Mouse (Mus musculus) heart, adult 2 months (tissue): ENCODE measurements around the gene Agap1. TPM values are rescaled to one million over a fixed set of nuclear protein-coding genes. Genes with fewer than 3 reads are reported as not detected.

Experiments used
- DNase-seq, 2 experiments: peaks; one replicate each; pipeline ENCODE4 v3.0.0; 2021
- H3K27ac ChIP-seq: fragments of 200-600 bp; 2 replicates; pipeline ENCODE4 v1.8.1; 2022
- H3K27me3 ChIP-seq: fragments of 200-500 bp; 2 replicates; pipeline ENCODE4 v1.6.1; 2012; ENCODE audit warnings: mild to moderate bottlenecking, low read length, inconsistent platforms, mixed read lengths; ENCODE audit not compliant: control insufficient read depth, insufficient read depth
- H3K36me3 ChIP-seq: fragments of 200-500 bp; 2 replicates; pipeline ENCODE4 v1.6.1; 2012; ENCODE audit warnings: low read length, inconsistent platforms; ENCODE audit not compliant: control insufficient read depth, insufficient read depth
- H3K4me1 ChIP-seq: fragments of 200-500 bp; 2 replicates; pipeline ENCODE4 v1.6.1; 2011; ENCODE audit warnings: low read length; ENCODE audit not compliant: control insufficient read depth, insufficient read depth
- H3K4me3 ChIP-seq: fragments of 200-600 bp; 2 replicates; pipeline ENCODE4 v1.8.1; 2022
- H3K79me2 ChIP-seq: fragments of 200-500 bp; replicated peaks from 2 replicates; pipeline ENCODE4 v1.6.1; 2012; ENCODE audit warnings: mild to moderate bottlenecking, inconsistent platforms, low read length, moderate library complexity, mixed read lengths; ENCODE audit not compliant: control insufficient read depth, insufficient read depth
- H3K9ac ChIP-seq: fragments of 200-500 bp; 2 replicates; pipeline ENCODE4 v1.6.1; 2012; ENCODE audit warnings: low read depth, mild to moderate bottlenecking, control low read depth, inconsistent platforms, low read length, mixed read lengths
- CTCF ChIP-seq: fragments of 200-600 bp; IDR thresholded peaks from 2 replicates; pipeline ENCODE4 v1.8.1; 2022; ENCODE audit warnings: antibody characterized with exemption, mild to moderate bottlenecking, moderate library complexity
- EP300 ChIP-seq: fragments of 200-500 bp; IDR thresholded peaks from 2 replicates; pipeline ENCODE4 v1.6.1; 2011; ENCODE audit warnings: low read depth, low read length, control low read depth; ENCODE audit not compliant: insufficient read depth
- POLR2A ChIP-seq: fragments of 200-500 bp; IDR thresholded peaks from 2 replicates; pipeline ENCODE4 v1.6.1; 2011; ENCODE audit warnings: mild to moderate bottlenecking, low read depth, low read length, control low read depth; ENCODE audit not compliant: insufficient read depth
- WGBS: fragments of 180-500 bp; shearing (Covaris S2); methylation state at CpG from one replicate; pipeline ENCODE4 v1.1.7; 2018; 5-methylcytosine and 5-hydroxymethylcytosine counted together
- intact Hi-C: fragments of 180-260 bp; cut with DNase I; formaldehyde crosslinking; loops from one replicate; pipeline ENCODE4 v1.15.1; 2025
- polyA plus RNA-seq: library from polyadenylated mRNA; depleted of rRNA; stranded (reverse); fragments of >200 nt; gene quantifications from 2 replicates; pipeline ENCODE4 v1.2.3, GENCODE M21; 2012
- total RNA-seq, 2 experiments: library from RNA; stranded (reverse); gene quantifications; 2 replicates each; pipeline ENCODE4 v1.2.3; 2021

Gene Agap1
- total and polyA plus RNA-seq, 3 experiments = 11.4 to 62.1 (median 59.0) TPM

GRCm38 (mm10) chr1:89734368-89734767 lies 279.8 kb downstream of the Agap1 start:
- no peak for DNase-seq
- TF ChIP-seq CTCF = no peak
- no peak for TF ChIP-seq POLR2A
- no peak for TF ChIP-seq EP300
- no peak overlapping the region for H3K27ac ChIP-seq
- H3K4me3 ChIP-seq = no peak overlapping the region
- intact Hi-C loops = no loop called here
- 90% methylated on average over 9 of the region's 9 CpGs for WGBS
- H3K9ac ChIP-seq = no peak overlapping the region
- H3K36me3 ChIP-seq = no peaks in the 10 kb centered on the region
- H3K4me1 ChIP-seq = peaks cover 6% of the 10 kb centered on the region; the same call in 1 of the 2 replicates
- no peaks in the 10 kb centered on the region for H3K27me3 ChIP-seq
- H3K79me2 ChIP-seq = no peaks in the 10 kb centered on the region

- WGBS = 64% methylated on average over 6 of the region's 6 CpGs
- no peak for DNase-seq
- Histone ChIP-seq H3K9ac (no peak overlapping the region), H3K27me3 (no peaks in the 10 kb centered on the region), H3K36me3 (no peaks in the 10 kb centered on the region), H3K4me3 (no peak overlapping the region), H3K4me1 (peaks cover 5% of the 10 kb centered on the region; the same call in 1 of the 2 replicates), H3K79me2 (no peaks in the 10 kb centered on the region), H3K27ac (no peak overlapping the region)
- TF ChIP-seq POLR2A = no peak
- TF ChIP-seq CTCF = no peak
- no peak for TF ChIP-seq EP300
- intact Hi-C loops = no loop called here
Observed at GRCm38 (mm10) chr1:89735146-89735545, 280.5 kb downstream of the Agap1 start.

GRCm38 (mm10) chr1:89736021-89736420 lies 281.4 kb downstream of the Agap1 start:
- Histone ChIP-seq H3K9ac (no peak overlapping the region), H3K27ac (no peak overlapping the region), H3K27me3 (no peaks in the 10 kb centered on the region), H3K4me3 (no peak overlapping the region), H3K79me2 (no peaks in the 10 kb centered on the region), H3K36me3 (no peaks in the 10 kb centered on the region), H3K4me1 (no peaks in the 10 kb centered on the region)
- intact Hi-C loops = no loop called here
- WGBS = 93% methylated on average over 6 of the region's 6 CpGs
- no peak for DNase-seq
- TF ChIP-seq EP300 (no peak), POLR2A (no peak), CTCF (no peak)

GRCm38 (mm10) chr1:89739067-89739774 lies 284.6 kb downstream of the Agap1 start:
- intact Hi-C loops = no loop called here
- no peak for DNase-seq
- H3K79me2 ChIP-seq = no peaks in the 10 kb centered on the region
- no peaks in the 10 kb centered on the region for H3K36me3 ChIP-seq
- no peak for TF ChIP-seq CTCF
- H3K4me1 ChIP-seq = no peaks in the 10 kb centered on the region
- WGBS = 86% methylated on average over 17 of the region's 17 CpGs
- H3K27me3 ChIP-seq = no peaks in the 10 kb centered on the region
- no peak overlapping the region for H3K4me3 ChIP-seq
- H3K9ac ChIP-seq = no peak overlapping the region
- H3K27ac ChIP-seq = no peak overlapping the region

- no peak overlapping the region for H3K9ac ChIP-seq
- no peaks in the 10 kb centered on the region for H3K36me3 ChIP-seq
- 64% methylated on average over 3 of the region's 3 CpGs for WGBS
- H3K79me2 ChIP-seq = no peaks in the 10 kb centered on the region
- no peak for DNase-seq
- intact Hi-C loops = no loop called here
- H3K27me3 ChIP-seq = no peaks in the 10 kb centered on the region
- H3K4me1 ChIP-seq = no peaks in the 10 kb centered on the region
- no peak overlapping the region for H3K27ac ChIP-seq
- no peak overlapping the region for H3K4me3 ChIP-seq
- TF ChIP-seq CTCF = no peak
- no peak for TF ChIP-seq EP300
Observed at GRCm38 (mm10) chr1:89739775-89740099, 285.1 kb downstream of the Agap1 start.

GRCm38 (mm10) chr1:89742359-89742758 lies 287.8 kb downstream of the Agap1 start:
- Histone ChIP-seq H3K27ac (no peak overlapping the region), H3K4me3 (no peak overlapping the region), H3K4me1 (no peaks in the 10 kb centered on the region), H3K27me3 (no peaks in the 10 kb centered on the region), H3K9ac (no peak overlapping the region), H3K36me3 (no peaks in the 10 kb centered on the region), H3K79me2 (no peaks in the 10 kb centered on the region)
- 52% methylated on average over 3 of the region's 3 CpGs for WGBS
- TF ChIP-seq POLR2A (no peak), CTCF (no peak), EP300 (no peak)
- intact Hi-C loops = no loop called here
- DNase-seq = no peak
